Mouse (Mus musculus) layer of hippocampus, postnatal 10 days (tissue): ENCODE measurements around the gene Rhebl1. TPM values are rescaled to one million over a fixed set of nuclear protein-coding genes. Genes with fewer than 3 reads are reported as not detected.

Experiments used
- DNase-seq, 2 experiments: peaks; one replicate each; pipeline ENCODE4 v3.0.0; 2021; ENCODE audit warnings: low spot score in 2 of 2
- total RNA-seq, 2 experiments: library from RNA; stranded (reverse); gene quantifications; 2 replicates each; pipeline ENCODE4 v1.2.3; 2021

Gene Rhebl1
- total RNA-seq, 2 experiments from 2014 or later: 8.8 to 13.0 TPM

GRCm38 (mm10) chr15:98851229-98851818 is 43.0 kb downstream of the Rhebl1 start:
- no peak for DNase-seq

- DNase-seq: no peak
These were observed 43.7 kb downstream of the Rhebl1 start for GRCm38 (mm10) chr15:98850668-98851067.

- no peak for DNase-seq
These were observed 44.3 kb downstream of the Rhebl1 start for GRCm38 (mm10) chr15:98849956-98850600.

- DNase-seq: no peak
These were observed 45.2 kb downstream of the Rhebl1 start for GRCm38 (mm10) chr15:98849165-98849564.

GRCm38 (mm10) chr15:98846140-98846539 is 48.2 kb downstream of the Rhebl1 start:
- DNase-seq: no peak

- DNase-seq: no peak
These were observed 49.2 kb downstream of the Rhebl1 start for GRCm38 (mm10) chr15:98845149-98845548.

- no peak for DNase-seq
These were observed 50.6 kb downstream of the Rhebl1 start for GRCm38 (mm10) chr15:98843595-98844223.

- no peak for DNase-seq
These were observed 54.4 kb downstream of the Rhebl1 start for GRCm38 (mm10) chr15:98839671-98840585.

GRCm38 (mm10) chr15:98839161-98839560 is 55.2 kb downstream of the Rhebl1 start:
- no peak for DNase-seq

GRCm38 (mm10) chr15:98837743-98838103 is 56.6 kb downstream of the Rhebl1 start:
- no peak for DNase-seq

- DNase-seq: no peak
These were observed 57.2 kb downstream of the Rhebl1 start for GRCm38 (mm10) chr15:98837006-98837742.

- no peak for DNase-seq
These were observed 59.0 kb downstream of the Rhebl1 start for GRCm38 (mm10) chr15:98835291-98835690.

- DNase-seq: no peak
These were observed 60.3 kb downstream of the Rhebl1 start for GRCm38 (mm10) chr15:98834059-98834458.

GRCm38 (mm10) chr15:98833281-98833680 is 61.1 kb downstream of the Rhebl1 start:
- no peak for DNase-seq

GRCm38 (mm10) chr15:98832161-98833058 is 61.9 kb downstream of the Rhebl1 start:
- DNase-seq: no peak

- no peak for DNase-seq
These were observed 62.7 kb downstream of the Rhebl1 start for GRCm38 (mm10) chr15:98831684-98832035.

GRCm38 (mm10) chr15:98830736-98831683 is 63.3 kb downstream of the Rhebl1 start, which contains the start of gene Prkag1:
TSS of gene Prkag1 (minus strand) at chr15:98831521.
- DNase-seq: peak; percentile 95 to 97
